Mouse (Mus musculus) kidney, adult 8-10 months (tissue): Measurements from ENCODE around the gene Chrdl1.
A peak's percentile ranks its signal among the peaks of the same experiment; 100 is the strongest.

Experiments used
- DNase-seq, 2 experiments: peaks; one replicate each; pipeline ENCODE4 v3.0.0; 2022

Gene Chrdl1

GRCm38 (mm10) chrX:143393791-143394369 lies at the start of gene Chrdl1:
TSS of gene Chrdl1 (minus strand) at chrX:143394262.
- peak in 1 of 2 experiments; percentile 1 for DNase-seq

GRCm38 (mm10) chrX:143442638-143443037 lies 48.6 kb upstream of the Chrdl1 start:
- no peak for DNase-seq

- DNase-seq: no peak
These were observed 10.5 kb upstream of the Chrdl1 start for GRCm38 (mm10) chrX:143404601-143405000.

- no peak for DNase-seq
These were observed 27.7 kb downstream of the Chrdl1 start for GRCm38 (mm10) chrX:143366256-143366959.

- DNase-seq: no peak
These were observed 46.8 kb downstream of the Chrdl1 start for GRCm38 (mm10) chrX:143347227-143347626.

- no peak for DNase-seq
These were observed 47.3 kb downstream of the Chrdl1 start for GRCm38 (mm10) chrX:143346739-143347138.

GRCm38 (mm10) chrX:143344509-143345495 lies 49.3 kb downstream of the Chrdl1 start:
- DNase-seq: peak; percentile 41 to 54

GRCm38 (mm10) chrX:143338156-143338555 lies 55.9 kb downstream of the Chrdl1 start:
- no peak for DNase-seq

- DNase-seq: no peak
These were observed 56.5 kb downstream of the Chrdl1 start for GRCm38 (mm10) chrX:143337561-143337960.

- no peak for DNase-seq
These were observed 57.4 kb downstream of the Chrdl1 start for GRCm38 (mm10) chrX:143336661-143337060.

GRCm38 (mm10) chrX:143335846-143336245 lies 58.2 kb downstream of the Chrdl1 start:
- no peak for DNase-seq

- DNase-seq: no peak
These were observed 80.9 kb downstream of the Chrdl1 start for GRCm38 (mm10) chrX:143313166-143313565.

GRCm38 (mm10) chrX:143294726-143295125 lies 99.3 kb downstream of the Chrdl1 start:
- DNase-seq: no peak

GRCm38 (mm10) chrX:143275202-143275601 lies 118.9 kb downstream of the Chrdl1 start:
- peak in 1 of 2 experiments; percentile 2 for DNase-seq

- DNase-seq: no peak
These were observed 143.4 kb downstream of the Chrdl1 start for GRCm38 (mm10) chrX:143250709-143251108.
